In genomic region chr9:95153966-95154365, GRCm38 (mm10) we compare ENCODE assay signal across 28 mouse cellular contexts.
A peak's percentile ranks its signal among the peaks of the same experiment; 100 is the strongest.
DNase-seq lines count a peak whose midpoint lies in the region; ATAC-seq and TF ChIP-seq lines count a peak whose summit lies in the region.
"Had no signal": no experiment of that assay in that cellular context is flagged by ENCODE, and none has a peak within 500 bp of the region (broad histone marks: within the 10 kb centered on the region; RNA-seq: fewer than 3 reads in every experiment).

No protein-coding gene starts in this region.

- H3K4me2 ChIP-seq in embryonic facial prominence, embryonic 14.5 days (ENCODE audit: low read depth, low read length) = no peak overlapping the region
- H3K4me2 ChIP-seq in kidney, embryonic 14.5 days (replicated peaks; ENCODE audit: low read depth, low read length) = no peak overlapping the region
- H3K4me2 ChIP-seq in kidney, postnatal 0 days (ENCODE audit: low read length) = no peak overlapping the region
- no peak overlapping the region for H3K4me2 ChIP-seq in kidney, embryonic 16.5 days (replicated peaks; ENCODE audit: low read depth, low read length)
- H3K4me2 ChIP-seq: embryonic facial prominence, embryonic 12.5 days; embryonic facial prominence, embryonic 15.5 days; forebrain, embryonic 12.5 days had no signal

- H3K4me3 ChIP-seq in embryonic facial prominence, embryonic 14.5 days (ENCODE audit: low read depth, low read length) = no peak overlapping the region
- H3K4me3 ChIP-seq in embryonic facial prominence, embryonic 10.5 days = no peak overlapping the region
- no peak overlapping the region for H3K4me3 ChIP-seq in kidney, embryonic 14.5 days (ENCODE audit: low read length)
- H3K4me3 ChIP-seq in kidney, postnatal 0 days (replicated peaks; ENCODE audit: low read depth, low read length) = no peak overlapping the region
- H3K4me3 ChIP-seq in kidney, embryonic 16.5 days (ENCODE audit: low read length) = no peak overlapping the region
- H3K4me3 ChIP-seq: embryonic facial prominence, embryonic 12.5 days; embryonic facial prominence, embryonic 15.5 days; erythroblast, embryonic 14.5 days; forebrain, embryonic 10.5 days; forebrain, embryonic 12.5 days had no signal

- no peaks in the 10 kb centered on the region for H3K9me3 ChIP-seq in embryonic facial prominence, embryonic 14.5 days (ENCODE audit: control insufficient read depth, low read length)
- no peaks in the 10 kb centered on the region for H3K9me3 ChIP-seq in embryonic facial prominence, embryonic 10.5 days
- H3K9me3 ChIP-seq in kidney, embryonic 14.5 days (ENCODE audit: control insufficient read depth, low read length) = no peaks in the 10 kb centered on the region
- no peaks in the 10 kb centered on the region for H3K9me3 ChIP-seq in kidney, postnatal 0 days (replicated peaks; ENCODE audit: low read length)
- H3K9me3 ChIP-seq in kidney, embryonic 16.5 days (ENCODE audit: low read length) = no peaks in the 10 kb centered on the region
- H3K9me3 ChIP-seq: embryonic facial prominence, embryonic 12.5 days; embryonic facial prominence, embryonic 15.5 days; forebrain, embryonic 10.5 days; forebrain, embryonic 12.5 days had no signal

- no peak for TF ChIP-seq CTCF in kidney, postnatal 0 days (IDR thresholded peaks at IDR 0.05; ENCODE audit: low read depth)

- WGBS in embryonic facial prominence, embryonic 14.5 days = 66% methylated on average over 6 of the region's 6 CpGs
- 76% methylated on average over 6 of the region's 6 CpGs for WGBS in embryonic facial prominence, embryonic 10.5 days
- 53% methylated on average over 6 of the region's 6 CpGs for WGBS in kidney, embryonic 14.5 days
- 49% methylated on average over 6 of the region's 6 CpGs for WGBS in kidney, postnatal 0 days
- 51% methylated on average over 6 of the region's 6 CpGs for WGBS in kidney, embryonic 16.5 days

- no peak overlapping the region for H3K27ac ChIP-seq in embryonic facial prominence, embryonic 14.5 days (replicated peaks; ENCODE audit: low read depth, low read length)
- H3K27ac ChIP-seq in embryonic facial prominence, embryonic 10.5 days (replicated peaks) = no peak overlapping the region
- no peak overlapping the region for H3K27ac ChIP-seq in kidney, embryonic 14.5 days (ENCODE audit: low read depth, low read length)
- no peak overlapping the region for H3K27ac ChIP-seq in kidney, postnatal 0 days
- no peak overlapping the region for H3K27ac ChIP-seq in kidney, embryonic 16.5 days (ENCODE audit: low read length)
- H3K27ac ChIP-seq: embryonic facial prominence, embryonic 12.5 days; embryonic facial prominence, embryonic 15.5 days; forebrain, embryonic 10.5 days; forebrain, embryonic 12.5 days had no signal

- H3K27me3 ChIP-seq in embryonic facial prominence, embryonic 14.5 days (replicated peaks; ENCODE audit: control insufficient read depth, insufficient read depth, low read length) = no peaks in the 10 kb centered on the region
- H3K27me3 ChIP-seq in embryonic facial prominence, embryonic 10.5 days (replicated peaks; ENCODE audit: low read depth, poor library complexity, severe bottlenecking) = no peaks in the 10 kb centered on the region
- H3K27me3 ChIP-seq in kidney, embryonic 14.5 days (ENCODE audit: control insufficient read depth, insufficient read depth, low read length) = no peaks in the 10 kb centered on the region
- H3K27me3 ChIP-seq in kidney, postnatal 0 days (ENCODE audit: insufficient read depth, low read length) = no peaks in the 10 kb centered on the region
- H3K27me3 ChIP-seq in kidney, embryonic 16.5 days (ENCODE audit: insufficient read depth, low read length) = no peaks in the 10 kb centered on the region
- H3K27me3 ChIP-seq: embryonic facial prominence, embryonic 12.5 days; embryonic facial prominence, embryonic 15.5 days; forebrain, embryonic 12.5 days; Patski had no signal

- H3K4me1 ChIP-seq in embryonic facial prominence, embryonic 14.5 days (ENCODE audit: control insufficient read depth, insufficient read depth, low read length) = no peaks in the 10 kb centered on the region; the same call in 1 of the 2 replicates
- peaks cover 25% of the 10 kb centered on the region for H3K4me1 ChIP-seq in embryonic facial prominence, embryonic 10.5 days
- H3K4me1 ChIP-seq in kidney, embryonic 14.5 days (ENCODE audit: control insufficient read depth, insufficient read depth, low read length) = no peaks in the 10 kb centered on the region
- H3K4me1 ChIP-seq in kidney, postnatal 0 days (replicated peaks; ENCODE audit: insufficient read depth, low read length) = no peaks in the 10 kb centered on the region
- no peaks in the 10 kb centered on the region; the same call in 1 of the 2 replicates for H3K4me1 ChIP-seq in kidney, embryonic 16.5 days (ENCODE audit: insufficient read depth, low read length)
- H3K4me1 ChIP-seq: embryonic facial prominence, embryonic 12.5 days had no signal

- no peaks in the 10 kb centered on the region for H3K36me3 ChIP-seq in embryonic facial prominence, embryonic 14.5 days (ENCODE audit: control insufficient read depth, insufficient read depth, low read length)
- H3K36me3 ChIP-seq in embryonic facial prominence, embryonic 10.5 days (replicated peaks) = no peaks in the 10 kb centered on the region
- H3K36me3 ChIP-seq in kidney, embryonic 14.5 days (ENCODE audit: control insufficient read depth, insufficient read depth, low read length) = no peaks in the 10 kb centered on the region
- H3K36me3 ChIP-seq in kidney, postnatal 0 days (ENCODE audit: insufficient read depth, low read length) = no peaks in the 10 kb centered on the region
- H3K36me3 ChIP-seq in kidney, embryonic 16.5 days (ENCODE audit: insufficient read depth, low read length) = no peaks in the 10 kb centered on the region
- H3K36me3 ChIP-seq: embryonic facial prominence, embryonic 12.5 days; embryonic facial prominence, embryonic 15.5 days; forebrain, embryonic 10.5 days; forebrain, embryonic 12.5 days; G1E had no signal

- no peak overlapping the region for H3K9ac ChIP-seq in embryonic facial prominence, embryonic 14.5 days (ENCODE audit: low read depth, low read length)
- H3K9ac ChIP-seq in kidney, embryonic 14.5 days (ENCODE audit: low read depth, low read length) = no peak overlapping the region
- no peak overlapping the region for H3K9ac ChIP-seq in kidney, postnatal 0 days (ENCODE audit: low read depth, low read length)
- no peak overlapping the region for H3K9ac ChIP-seq in kidney, embryonic 16.5 days (replicated peaks; ENCODE audit: low read length)
- H3K9ac ChIP-seq: embryonic facial prominence, embryonic 12.5 days; embryonic facial prominence, embryonic 15.5 days; forebrain, embryonic 12.5 days had no signal

- DNase-seq in embryonic facial prominence, embryonic 14.5 days (ENCODE audit: low spot score) = no peak
- DNase-seq in embryonic facial prominence, embryonic 10.5 days (ENCODE audit: low spot score) = no peak
- no peak for DNase-seq in kidney, adult 18-20 months
- DNase-seq in kidney, postnatal 0 days (ENCODE audit: low spot score) = peak; percentile 5
- DNase-seq in induced T-regulatory cell, adult 2 months (ENCODE audit: low read depth) = peak; percentile 23
- DNase-seq in lung, postnatal 36 days = no peak
- DNase-seq: adrenal gland, adult 8-10 months; adrenal gland, postnatal 14 days; B cell, adult 2 months; cerebellum, adult 11 months; cerebellum, adult 18-20 months; cerebellum, adult 8-10 months; cerebellum, adult 9-11 months; cerebellum, postnatal 14 days; cerebellum, postnatal 36 days; embryo, embryonic 11 days had no signal

- peak; percentile 53; the same call in 1 of the 2 replicates for ATAC-seq in embryonic facial prominence, embryonic 14.5 days (ENCODE audit: low read depth)
- 0 out of 2 replicates have a peak, but pooled peaks have one; percentile 64 for ATAC-seq in kidney, embryonic 14.5 days (ENCODE audit: low FRiP score, low TSS enrichment)
- no peak for ATAC-seq in kidney, postnatal 0 days (replicated peaks; ENCODE audit: low FRiP score, low read depth)
- ATAC-seq in kidney, embryonic 16.5 days (ENCODE audit: low FRiP score, low TSS enrichment) = no peak
- ATAC-seq: activated CD4-positive, CD25-positive, alpha-beta regulatory T cell, adult 4 months; forebrain, embryonic 14.5 days; forebrain, embryonic 16.5 days; Patski had no signal

Comparison
In these comparisons a context has a peak if more than half of its experiments do, and no peak if none do; other contexts are left out.
1. ATAC-seq: peak in embryonic facial prominence, embryonic 14.5 days (single experiment) and kidney, embryonic 14.5 days (single experiment); none in kidney, postnatal 0 days (single experiment) and kidney, embryonic 16.5 days (single experiment).
2. DNase-seq: peak in kidney, postnatal 0 days (single experiment) and induced T-regulatory cell, adult 2 months (single experiment); none in embryonic facial prominence, embryonic 14.5 days (single experiment), embryonic facial prominence, embryonic 10.5 days (single experiment), kidney, adult 18-20 months (single experiment) and lung, postnatal 36 days (single experiment).